Mouse (Mus musculus) bone marrow macrophage, adult 2 months (primary cell): ENCODE results near the gene Ankrd61.

ENCODE experiments used
- CTCF ChIP-seq: IDR thresholded peaks from 2 replicates; pipeline ENCODE4 v1.5.1; 2012; ENCODE audit warnings: low read depth, mild to moderate bottlenecking, low read length, moderate library complexity
- POLR2A ChIP-seq: IDR thresholded peaks from 2 replicates; pipeline ENCODE4 v1.6.1; 2012; ENCODE audit warnings: mild to moderate bottlenecking, low read depth, low read length, borderline replicate concordance

DNA sequence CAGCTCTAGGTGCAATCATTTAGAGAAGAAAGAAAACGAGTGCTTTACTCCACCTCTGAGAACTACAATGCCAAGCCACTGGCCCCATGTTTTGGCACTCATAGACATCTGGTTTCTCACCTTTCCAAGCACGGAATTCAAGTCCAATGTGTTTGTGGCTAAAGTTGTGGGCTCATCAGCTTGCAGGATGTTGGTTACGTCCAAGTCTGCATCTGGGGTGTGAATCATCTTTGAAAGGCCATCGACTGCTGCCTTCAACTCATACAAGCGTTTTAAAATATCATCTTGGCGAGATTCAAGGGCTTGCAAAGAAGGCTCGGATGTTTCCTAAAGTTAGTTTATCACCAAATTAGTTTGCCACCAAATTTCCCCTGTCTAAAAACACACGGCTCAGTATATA lies 8.9 kb upstream of the Ankrd61 start:
- TF ChIP-seq CTCF (no peak), POLR2A (no peak)
